Mouse (Mus musculus): ENCODE measurements at regions not wholly inside any gene's neighbourhood (a gene's known extent, or its start where the extent isn't known, plus 50 kb on each side); places are given as distances from the start of the nearest gene placed in this dataset.
A peak's percentile ranks its signal among the peaks of the same experiment; 100 is the strongest.

- ATAC-seq (ENCODE audit: low FRiP score) (no peak), DNase-seq (ENCODE audit: low spot score) (no peak)
- Histone ChIP-seq H3K9me3 (ENCODE audit: low read length) (no peaks in the 10 kb centered on the region), H3K4me3 (ENCODE audit: low read depth, low read length) (no peak overlapping the region), H3K27me3 (ENCODE audit: insufficient read depth, low read length) (no peaks in the 10 kb centered on the region), H3K4me2 (ENCODE audit: low read depth, low read length, poor library complexity, severe bottlenecking) (no peak overlapping the region), H3K36me3 (ENCODE audit: insufficient read depth, low read length) (no peaks in the 10 kb centered on the region), H3K27ac (ENCODE audit: low read depth, low read length) (no peak overlapping the region), H3K4me1 (ENCODE audit: insufficient read depth, low read length) (no peaks in the 10 kb centered on the region), H3K9ac (replicated peaks; ENCODE audit: low read length, poor library complexity, severe bottlenecking) (no peak overlapping the region)
- no peak for TF ChIP-seq CTCF (IDR thresholded peaks at IDR 0.05)
Observed at GRCm38 (mm10) chr3:72735011-72735410, 232.7 kb downstream of the Sis start.

DNA sequence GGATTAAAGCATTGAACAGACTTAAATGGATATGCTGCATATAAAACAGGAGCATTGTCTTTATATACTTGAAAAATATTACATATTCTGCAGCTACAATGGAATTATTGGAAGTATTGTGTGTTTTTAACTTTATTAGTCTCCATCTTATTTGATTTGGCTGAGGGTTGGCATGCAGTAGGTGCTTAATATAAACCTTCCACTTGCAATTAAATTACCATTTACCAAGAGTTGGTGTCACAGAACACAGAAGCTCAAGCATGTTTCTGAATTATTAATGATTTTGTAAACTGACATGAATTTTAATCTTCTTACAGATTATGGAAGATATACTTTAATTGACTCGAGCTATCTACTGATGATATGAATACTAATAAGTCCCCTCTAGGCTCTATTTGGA, 240.3 kb downstream of the Sis start:
- 25% methylated on average over 1 of the region's 1 CpGs for WGBS
- DNase-seq (ENCODE audit: low spot score) (no peak), ATAC-seq (ENCODE audit: low FRiP score) (peak; percentile 16)
- Histone ChIP-seq H3K9ac (replicated peaks; ENCODE audit: low read length, poor library complexity, severe bottlenecking) (no peak overlapping the region), H3K9me3 (ENCODE audit: low read length) (no peaks in the 10 kb centered on the region), H3K4me3 (ENCODE audit: low read depth, low read length) (no peak overlapping the region), H3K36me3 (ENCODE audit: insufficient read depth, low read length) (no peaks in the 10 kb centered on the region), H3K27ac (ENCODE audit: low read depth, low read length) (no peak overlapping the region), H3K4me2 (ENCODE audit: low read depth, low read length, poor library complexity, severe bottlenecking) (no peak overlapping the region), H3K4me1 (ENCODE audit: insufficient read depth, low read length) (no peaks in the 10 kb centered on the region), H3K27me3 (ENCODE audit: insufficient read depth, low read length) (no peaks in the 10 kb centered on the region)
- TF ChIP-seq CTCF (IDR thresholded peaks at IDR 0.05), result no peak

- Histone ChIP-seq H3K9ac (replicated peaks; ENCODE audit: low read length, poor library complexity, severe bottlenecking) (no peak overlapping the region), H3K4me1 (ENCODE audit: insufficient read depth, low read length) (no peaks in the 10 kb centered on the region), H3K4me3 (ENCODE audit: low read depth, low read length) (no peak overlapping the region), H3K9me3 (ENCODE audit: low read length) (no peaks in the 10 kb centered on the region), H3K27me3 (ENCODE audit: insufficient read depth, low read length) (no peaks in the 10 kb centered on the region), H3K36me3 (ENCODE audit: insufficient read depth, low read length) (no peaks in the 10 kb centered on the region), H3K4me2 (ENCODE audit: low read depth, low read length, poor library complexity, severe bottlenecking) (no peak overlapping the region), H3K27ac (ENCODE audit: low read depth, low read length) (no peak overlapping the region)
- WGBS, result 41% methylated on average over 2 of the region's 2 CpGs
- DNase-seq (ENCODE audit: low spot score) (no peak), ATAC-seq (ENCODE audit: low FRiP score) (no peak)
- TF ChIP-seq CTCF (IDR thresholded peaks at IDR 0.05), result no peak
Observed at GRCm38 (mm10) chr3:72713806-72714205, 253.9 kb downstream of the Sis start.

DNA sequence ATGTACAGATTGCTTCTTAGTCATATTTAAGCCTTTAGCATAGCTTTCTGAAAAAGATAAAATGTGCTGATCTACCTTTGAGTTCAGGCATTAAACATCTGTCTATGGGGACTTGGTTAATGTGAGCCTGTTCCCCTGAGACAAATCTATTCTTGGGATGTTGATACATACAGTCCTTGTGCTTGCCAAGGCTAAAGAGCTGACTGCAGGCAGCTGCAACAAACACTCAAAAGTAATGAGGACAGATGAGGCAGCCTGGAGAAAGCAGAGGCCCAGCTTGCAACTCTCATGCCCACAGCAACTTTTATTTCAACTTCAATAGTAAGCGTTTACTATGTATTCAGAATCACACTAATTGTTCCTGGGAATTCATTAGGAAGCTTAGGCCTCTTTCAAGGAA, 281.7 kb downstream of the Sis start:
- H3K4me2 ChIP-seq (ENCODE audit: low read depth, low read length, poor library complexity, severe bottlenecking), result no peak overlapping the region
- no peak overlapping the region for H3K9ac ChIP-seq (replicated peaks; ENCODE audit: low read length, poor library complexity, severe bottlenecking)
- H3K36me3 ChIP-seq (ENCODE audit: insufficient read depth, low read length), result no peaks in the 10 kb centered on the region
- H3K4me1 ChIP-seq (ENCODE audit: insufficient read depth, low read length), result no peaks in the 10 kb centered on the region
- WGBS, result 64% methylated on average over 1 of the region's 1 CpGs
- H3K4me3 ChIP-seq (ENCODE audit: low read depth, low read length), result no peak overlapping the region
- no peak for ATAC-seq (ENCODE audit: low FRiP score)
- no peak for TF ChIP-seq CTCF (IDR thresholded peaks at IDR 0.05)
- peak; percentile 2 for DNase-seq (ENCODE audit: low spot score)
- H3K27me3 ChIP-seq (ENCODE audit: insufficient read depth, low read length), result no peaks in the 10 kb centered on the region
- no peaks in the 10 kb centered on the region for H3K9me3 ChIP-seq (ENCODE audit: low read length)
- no peak overlapping the region for H3K27ac ChIP-seq (ENCODE audit: low read depth, low read length)

DNA sequence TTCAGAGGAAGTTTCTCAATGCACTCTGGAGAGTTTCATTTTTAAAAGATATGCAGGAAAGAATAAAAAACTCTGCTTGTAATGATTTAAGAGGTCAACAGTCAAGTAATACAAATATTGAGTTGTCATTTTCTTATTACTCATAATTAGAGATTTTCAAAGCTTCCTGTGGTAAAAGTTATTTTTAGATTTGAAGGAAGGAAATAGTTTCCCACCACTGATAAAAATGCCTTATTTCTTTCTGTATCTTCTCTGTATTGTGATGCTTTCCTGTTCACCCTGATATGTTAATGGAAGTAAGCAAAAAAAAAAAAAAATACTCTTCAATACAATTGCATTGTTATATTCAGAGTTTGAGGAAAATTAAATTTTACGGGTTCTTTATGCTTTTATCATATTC, 308.5 kb downstream of the Sis start:
- H3K9me3 ChIP-seq (ENCODE audit: low read length), result no peaks in the 10 kb centered on the region
- H3K4me3 ChIP-seq (ENCODE audit: low read depth, low read length), result no peak overlapping the region
- no peak for DNase-seq (ENCODE audit: low spot score)
- no peak for ATAC-seq (ENCODE audit: low FRiP score)
- no peak overlapping the region for H3K9ac ChIP-seq (replicated peaks; ENCODE audit: low read length, poor library complexity, severe bottlenecking)
- no peak for TF ChIP-seq CTCF (IDR thresholded peaks at IDR 0.05)
- WGBS, result 28% methylated on average over 1 of the region's 1 CpGs
- H3K4me1 ChIP-seq (ENCODE audit: insufficient read depth, low read length), result no peaks in the 10 kb centered on the region
- no peak overlapping the region for H3K4me2 ChIP-seq (ENCODE audit: low read depth, low read length, poor library complexity, severe bottlenecking)
- H3K27ac ChIP-seq (ENCODE audit: low read depth, low read length), result no peak overlapping the region
- no peaks in the 10 kb centered on the region for H3K27me3 ChIP-seq (ENCODE audit: insufficient read depth, low read length)
- H3K36me3 ChIP-seq (ENCODE audit: insufficient read depth, low read length), result no peaks in the 10 kb centered on the region

DNA sequence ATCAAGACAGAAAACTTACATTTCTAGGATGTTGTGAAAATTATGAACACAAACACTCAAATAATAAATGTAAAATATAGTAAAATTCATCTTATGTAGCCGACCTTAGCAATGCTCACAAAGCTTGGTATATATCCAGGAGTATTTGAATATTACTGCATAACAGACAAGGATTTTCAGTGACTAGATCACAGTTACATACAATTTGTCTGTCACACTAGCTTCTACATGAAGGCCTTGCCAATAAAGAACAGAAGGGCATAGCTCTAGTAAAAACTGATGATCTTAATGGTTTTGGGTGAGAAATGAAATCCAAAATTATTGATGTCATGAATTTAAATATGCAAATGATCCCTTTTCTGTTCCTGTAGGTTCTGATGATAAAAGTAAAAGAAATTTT, 337.6 kb downstream of the Sis start:
- H3K4me2 ChIP-seq (ENCODE audit: low read depth, low read length, poor library complexity, severe bottlenecking), result no peak overlapping the region
- no peak overlapping the region for H3K27ac ChIP-seq (ENCODE audit: low read depth, low read length)
- no peak for ATAC-seq (ENCODE audit: low FRiP score)
- no peaks in the 10 kb centered on the region for H3K36me3 ChIP-seq (ENCODE audit: insufficient read depth, low read length)
- TF ChIP-seq CTCF (IDR thresholded peaks at IDR 0.05), result no peak
- H3K9ac ChIP-seq (replicated peaks; ENCODE audit: low read length, poor library complexity, severe bottlenecking), result no peak overlapping the region
- H3K9me3 ChIP-seq (ENCODE audit: low read length), result no peaks in the 10 kb centered on the region
- no peak overlapping the region for H3K4me3 ChIP-seq (ENCODE audit: low read depth, low read length)
- H3K4me1 ChIP-seq (ENCODE audit: insufficient read depth, low read length), result no peaks in the 10 kb centered on the region
- no peaks in the 10 kb centered on the region for H3K27me3 ChIP-seq (ENCODE audit: insufficient read depth, low read length)
- no peak for DNase-seq (ENCODE audit: low spot score)
- WGBS, result 84% methylated on average over 1 of the region's 1 CpGs

DNA sequence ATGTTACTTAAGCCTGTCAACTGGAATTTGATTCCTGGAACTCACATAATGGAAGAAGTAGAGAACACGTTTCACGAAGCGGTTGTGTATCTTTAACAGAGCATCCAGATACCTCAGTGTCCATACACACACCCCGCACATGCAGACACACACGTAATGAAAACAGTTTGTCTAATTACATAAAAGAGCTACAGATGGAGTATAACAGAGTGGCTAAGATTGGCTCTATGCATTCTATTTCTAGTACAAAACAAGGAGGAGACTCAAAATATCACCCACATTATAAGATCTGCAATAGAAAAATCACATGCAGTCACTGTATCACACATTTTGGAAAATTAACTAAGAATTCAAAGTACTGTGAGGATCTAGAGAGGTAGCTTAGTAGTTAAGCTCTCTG, 346.9 kb downstream of the Sis start:
- Histone ChIP-seq H3K9me3 (ENCODE audit: low read length) (no peaks in the 10 kb centered on the region), H3K36me3 (ENCODE audit: insufficient read depth, low read length) (no peaks in the 10 kb centered on the region), H3K27me3 (ENCODE audit: insufficient read depth, low read length) (no peaks in the 10 kb centered on the region), H3K4me1 (ENCODE audit: insufficient read depth, low read length) (no peaks in the 10 kb centered on the region), H3K9ac (replicated peaks; ENCODE audit: low read length, poor library complexity, severe bottlenecking) (no peak overlapping the region), H3K4me2 (ENCODE audit: low read depth, low read length, poor library complexity, severe bottlenecking) (no peak overlapping the region), H3K4me3 (ENCODE audit: low read depth, low read length) (no peak overlapping the region), H3K27ac (ENCODE audit: low read depth, low read length) (no peak overlapping the region)
- ATAC-seq (ENCODE audit: low FRiP score) (no peak), DNase-seq (ENCODE audit: low spot score) (no peak)
- 90% methylated on average over 5 of the region's 5 CpGs for WGBS
- no peak for TF ChIP-seq CTCF (IDR thresholded peaks at IDR 0.05)

Measured in midbrain, postnatal 0 days (tissue).